Mouse (Mus musculus): ENCODE results near the gene Arhgef28. TPM values are rescaled to one million over a fixed set of nuclear protein-coding genes. Genes with fewer than 3 reads are reported as not detected.

Arhgef28 gene
- polyA plus RNA-seq, 1 experiment from 2014 or later = 19.3 TPM

DNA sequence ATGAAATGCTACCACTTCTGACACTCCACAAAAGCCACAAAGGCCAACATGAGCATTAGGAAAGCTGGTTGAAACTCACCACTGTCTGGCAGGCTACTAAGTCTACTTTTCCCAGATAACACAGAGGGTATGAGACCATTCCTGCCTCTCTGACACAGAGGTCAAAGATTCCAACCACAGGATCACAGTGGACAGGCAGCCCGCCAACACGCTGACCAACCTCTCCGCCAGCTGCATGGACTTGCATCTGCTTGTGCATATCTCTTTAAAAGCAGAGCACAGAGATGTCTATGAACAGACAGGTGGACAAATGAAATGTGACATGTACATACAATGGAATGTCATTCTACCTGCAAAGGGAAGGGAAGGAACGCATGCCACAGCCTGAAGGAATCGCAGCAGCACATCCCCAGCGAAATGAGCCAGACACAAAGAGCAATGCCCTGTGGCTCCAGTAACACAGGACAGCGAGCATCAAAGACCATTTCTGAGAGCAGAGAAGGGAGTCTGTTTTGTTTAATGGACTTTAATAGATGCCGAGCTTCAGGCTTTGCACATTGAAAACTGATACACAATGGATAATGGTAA lies 59.6 kb downstream of the Arhgef28 start:
- Histone ChIP-seq H3K4me1 (peaks cover 9% of the 10 kb centered on the region; the same call in 1 of the 2 replicates), H3K9ac (no peak overlapping the region), H3K27me3 (no peaks in the 10 kb centered on the region), H3K36me3 (no peaks in the 10 kb centered on the region), H3K4me3 (no peak overlapping the region), H3K27ac (no peak overlapping the region), H3K9me3 (no peaks in the 10 kb centered on the region), H3K4me2 (no peak overlapping the region)
- no peak for ATAC-seq (ENCODE audit: borderline replicate concordance, extremely low read depth, low FRiP score, low TSS enrichment)
- WGBS = 85% methylated on average over 8 of the region's 8 CpGs

DNA sequence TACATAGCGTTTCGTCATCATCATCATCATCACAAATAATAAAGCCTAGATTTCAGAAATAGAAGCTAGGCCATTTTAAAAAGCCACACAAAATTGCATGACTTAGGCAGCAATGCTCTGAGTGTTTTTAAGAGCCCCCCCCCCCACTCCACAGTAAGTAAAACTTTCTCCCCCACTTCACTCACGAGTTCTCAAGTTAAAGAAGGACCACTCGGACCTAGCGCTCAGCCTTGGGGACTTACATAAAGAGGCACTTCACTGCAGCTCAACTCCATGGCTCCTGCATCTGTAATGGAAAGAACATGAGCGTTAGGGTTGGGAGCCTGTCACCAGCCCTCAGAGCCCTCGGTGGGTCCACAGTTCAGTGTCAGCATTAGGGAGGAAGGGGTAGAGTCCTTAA lies 60.9 kb downstream of the Arhgef28 start:
- Histone ChIP-seq H3K27me3 (no peaks in the 10 kb centered on the region), H3K9ac (no peak overlapping the region), H3K4me1 (peaks cover 9% of the 10 kb centered on the region; the same call in 1 of the 2 replicates), H3K9me3 (no peaks in the 10 kb centered on the region), H3K27ac (no peak overlapping the region), H3K4me3 (no peak overlapping the region), H3K4me2 (no peak overlapping the region), H3K36me3 (no peaks in the 10 kb centered on the region)
- WGBS = 64% methylated on average over 7 of the region's 7 CpGs
- no peak for ATAC-seq (ENCODE audit: borderline replicate concordance, extremely low read depth, low FRiP score, low TSS enrichment)

DNA sequence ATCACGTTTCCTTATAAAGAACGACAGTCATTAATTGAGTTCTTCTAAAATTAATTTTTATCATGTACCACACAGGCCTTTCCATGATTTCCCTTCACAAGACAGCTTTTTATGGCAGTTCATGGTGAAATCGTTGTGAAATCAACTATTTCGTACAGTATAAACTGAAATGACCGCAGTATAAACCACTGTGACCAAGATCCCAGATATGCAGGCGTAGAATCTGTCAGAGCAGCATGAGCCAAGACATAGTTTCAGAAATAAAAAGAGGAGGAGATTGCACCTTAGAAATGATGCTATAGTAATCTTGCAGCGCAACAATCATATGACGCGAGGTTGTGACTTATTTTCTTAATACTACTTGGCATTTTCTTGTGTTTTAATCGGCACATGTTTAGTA lies 63.2 kb downstream of the Arhgef28 start:
- H3K9ac ChIP-seq = no peak overlapping the region
- no peak overlapping the region for H3K4me3 ChIP-seq
- H3K27me3 ChIP-seq = no peaks in the 10 kb centered on the region
- no peak overlapping the region for H3K4me2 ChIP-seq
- no peak overlapping the region for H3K27ac ChIP-seq
- no peaks in the 10 kb centered on the region for H3K36me3 ChIP-seq
- ATAC-seq (ENCODE audit: borderline replicate concordance, extremely low read depth, low FRiP score, low TSS enrichment) = no peak
- WGBS = 85% methylated on average over 10 of the region's 10 CpGs
- H3K4me1 ChIP-seq = peaks cover 5% of the 10 kb centered on the region; the same call in 1 of the 2 replicates
- H3K9me3 ChIP-seq = no peaks in the 10 kb centered on the region

DNA sequence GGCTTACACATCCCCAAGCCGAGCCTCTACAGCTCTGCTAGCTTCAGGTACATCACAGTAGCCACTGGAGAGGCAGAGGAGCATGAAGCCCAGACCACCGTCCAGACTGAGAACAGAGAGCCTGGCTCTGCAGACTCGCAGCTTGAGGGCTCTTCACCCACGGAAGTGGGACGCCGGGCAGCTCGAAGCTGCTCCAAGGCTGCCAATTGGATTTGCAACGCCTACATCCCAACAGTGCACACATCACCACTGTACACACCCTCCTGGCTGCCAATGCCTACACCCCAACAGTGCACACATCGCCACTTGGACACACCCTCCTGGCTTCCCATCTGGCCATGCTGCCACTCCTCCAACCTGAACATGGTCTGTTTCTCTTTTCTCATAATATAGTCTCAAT lies 65.6 kb downstream of the Arhgef28 start:
- 67% methylated on average over 9 of the region's 9 CpGs for WGBS
- Histone ChIP-seq H3K4me2 (peak overlapping the region; percentile 4; the same call in 1 of the 2 replicates), H3K27ac (peak overlapping the region; percentile 50; the same call in 1 of the 2 replicates), H3K4me3 (no peak overlapping the region), H3K36me3 (no peaks in the 10 kb centered on the region), H3K27me3 (no peaks in the 10 kb centered on the region), H3K9ac (no peak overlapping the region), H3K9me3 (no peaks in the 10 kb centered on the region), H3K4me1 (peaks cover 9% of the 10 kb centered on the region)
- peak; percentile 80 for ATAC-seq (ENCODE audit: borderline replicate concordance, extremely low read depth, low FRiP score, low TSS enrichment)

DNA sequence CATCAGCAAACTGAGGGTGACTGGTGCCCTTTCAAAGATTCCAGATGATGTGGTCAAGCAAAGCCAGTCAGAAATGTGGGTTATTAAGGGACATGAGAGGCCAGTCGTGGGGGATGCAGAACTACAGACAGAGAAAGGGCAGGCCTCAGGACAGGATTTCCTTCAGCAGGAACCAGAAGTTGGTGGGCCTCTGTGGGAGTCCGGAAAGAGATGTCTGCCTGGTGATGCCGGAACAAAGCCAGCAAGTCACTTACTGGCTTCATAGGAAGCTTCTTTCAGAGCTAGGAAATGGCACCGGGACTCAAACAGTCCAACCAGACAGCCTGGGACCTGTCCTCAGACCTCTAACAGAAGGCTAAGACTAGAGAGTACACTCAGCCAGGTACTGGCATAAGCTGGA lies 67.5 kb downstream of the Arhgef28 start:
- peaks cover 9% of the 10 kb centered on the region for H3K4me1 ChIP-seq

DNA sequence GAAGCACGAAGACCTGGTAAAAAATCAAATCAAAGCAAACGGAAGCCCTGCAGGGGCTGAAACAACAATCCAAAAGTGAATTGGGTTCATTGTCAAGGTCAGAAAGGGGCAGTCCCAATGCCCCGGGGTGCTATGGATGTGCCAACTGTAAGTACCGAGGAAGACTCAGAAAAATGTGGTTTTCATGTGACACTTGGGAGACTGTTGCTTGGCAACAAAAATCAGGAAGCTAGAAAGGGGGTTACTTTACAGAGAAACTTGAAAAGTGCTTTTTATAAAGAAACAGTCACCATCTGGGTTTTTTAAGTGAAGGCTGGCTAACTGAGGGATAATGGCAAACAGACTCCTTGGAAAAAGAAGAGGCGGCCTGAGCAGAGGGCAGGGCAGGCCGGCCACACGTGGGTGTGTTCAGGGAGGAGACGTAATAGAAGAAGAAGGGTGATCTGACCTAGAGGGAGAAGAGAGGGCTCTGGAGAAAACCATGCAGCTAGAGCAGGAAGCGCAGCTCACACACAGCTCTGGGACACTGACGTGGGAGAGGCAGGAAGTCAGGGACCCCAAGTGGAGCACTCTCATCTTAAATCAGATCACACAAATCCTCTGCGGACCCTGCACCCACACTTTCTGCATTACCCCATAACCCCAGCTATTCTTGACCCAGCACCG lies 70.2 kb downstream of the Arhgef28 start:
- Histone ChIP-seq H3K4me3 (no peak overlapping the region), H3K9me3 (no peaks in the 10 kb centered on the region), H3K27ac (no peak overlapping the region), H3K36me3 (no peaks in the 10 kb centered on the region), H3K27me3 (no peaks in the 10 kb centered on the region), H3K4me1 (peaks cover 13% of the 10 kb centered on the region), H3K4me2 (no peak overlapping the region), H3K9ac (no peak overlapping the region)
- WGBS = 34% methylated on average over 12 of the region's 12 CpGs
- no peak for ATAC-seq (ENCODE audit: borderline replicate concordance, extremely low read depth, low FRiP score, low TSS enrichment)

More for the DNA sequence above, 67.5 kb downstream of the Arhgef28 start:
- 68% methylated on average over 4 of the region's 4 CpGs for WGBS
- Histone ChIP-seq H3K9me3 (no peaks in the 10 kb centered on the region), H3K9ac (no peak overlapping the region), H3K4me2 (no peak overlapping the region), H3K4me3 (no peak overlapping the region), H3K27ac (no peak overlapping the region), H3K27me3 (no peaks in the 10 kb centered on the region), H3K36me3 (no peaks in the 10 kb centered on the region)
- no peak for ATAC-seq (ENCODE audit: borderline replicate concordance, extremely low read depth, low FRiP score, low TSS enrichment)

DNA sequence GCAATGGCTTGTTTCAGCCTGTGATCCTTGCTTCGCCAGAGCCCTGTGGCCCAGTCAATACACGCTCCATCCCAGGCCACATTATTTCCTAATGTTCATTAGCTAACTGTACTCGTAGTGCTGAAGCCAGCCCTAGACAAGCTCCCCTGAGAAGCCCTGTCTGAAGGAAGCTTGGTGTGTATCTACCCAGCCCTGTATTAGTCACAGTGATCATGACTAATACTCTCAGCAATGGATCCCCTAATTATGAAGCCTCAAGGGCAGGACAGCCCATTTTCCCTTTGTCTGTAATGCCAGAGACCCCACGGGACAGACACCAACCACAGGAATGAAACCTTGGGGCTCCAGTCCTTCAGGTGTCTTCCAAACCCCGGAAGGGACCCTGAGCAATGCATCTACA lies 73.3 kb downstream of the Arhgef28 start:
- no peak for ATAC-seq (ENCODE audit: borderline replicate concordance, extremely low read depth, low FRiP score, low TSS enrichment)
- no peak overlapping the region for H3K9ac ChIP-seq

DNA sequence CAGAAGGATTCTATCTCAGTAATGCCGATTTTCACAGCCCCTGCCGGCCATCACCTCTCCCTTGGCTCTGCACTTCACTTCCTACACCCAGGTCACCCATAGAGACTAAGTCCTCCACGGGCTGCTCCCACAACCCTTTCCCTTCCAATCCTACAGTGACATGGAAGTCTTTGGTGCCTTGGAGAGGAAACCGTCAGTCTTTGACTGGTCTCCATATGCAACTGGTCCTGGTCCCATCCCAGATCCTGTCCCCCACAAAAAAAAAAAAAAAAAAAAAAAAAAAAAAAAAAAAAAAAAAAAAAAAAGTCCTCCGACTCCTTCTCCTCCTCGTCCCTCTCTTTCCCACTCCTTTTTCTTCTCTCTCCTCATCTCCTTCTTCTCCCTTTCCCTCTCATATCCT lies 74.0 kb downstream of the Arhgef28 start:
- Histone ChIP-seq H3K27me3 (no peaks in the 10 kb centered on the region), H3K27ac (no peak overlapping the region), H3K4me1 (peaks cover 10% of the 10 kb centered on the region), H3K9ac (no peak overlapping the region), H3K9me3 (no peaks in the 10 kb centered on the region), H3K4me3 (no peak overlapping the region), H3K36me3 (no peaks in the 10 kb centered on the region), H3K4me2 (no peak overlapping the region)
- no peak for ATAC-seq (ENCODE audit: borderline replicate concordance, extremely low read depth, low FRiP score, low TSS enrichment)
- WGBS = 79% methylated on average over 6 of the region's 6 CpGs

More for the DNA sequence above, 73.3 kb downstream of the Arhgef28 start:
- H3K9me3 ChIP-seq = no peaks in the 10 kb centered on the region
- H3K27ac ChIP-seq = no peak overlapping the region
- H3K27me3 ChIP-seq = no peaks in the 10 kb centered on the region
- 80% methylated on average over 5 of the region's 5 CpGs for WGBS
- H3K36me3 ChIP-seq = no peaks in the 10 kb centered on the region
- H3K4me3 ChIP-seq = no peak overlapping the region
- peaks cover 10% of the 10 kb centered on the region for H3K4me1 ChIP-seq
- no peak overlapping the region for H3K4me2 ChIP-seq

DNA sequence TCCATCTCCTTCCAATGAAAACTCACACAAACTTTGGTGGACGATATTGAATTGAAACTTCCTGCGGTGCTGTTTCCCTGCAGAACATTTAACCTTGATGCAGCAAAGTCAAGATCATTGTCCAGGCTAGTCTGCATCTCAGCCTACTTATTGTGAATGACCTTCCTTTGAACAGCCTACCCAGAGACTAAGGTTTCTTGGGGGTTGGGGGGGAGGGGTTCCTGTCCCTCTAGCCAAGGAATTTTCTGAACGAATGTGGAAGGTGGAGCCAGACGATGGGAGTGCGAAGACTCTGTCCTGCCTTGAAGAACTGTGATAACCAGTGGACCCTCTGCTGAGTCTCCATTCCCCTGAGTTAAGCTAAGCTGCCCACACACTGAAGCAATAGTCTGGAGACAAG lies 80.6 kb downstream of the Arhgef28 start:
- no peak for ATAC-seq (ENCODE audit: borderline replicate concordance, extremely low read depth, low FRiP score, low TSS enrichment)
- WGBS = 47% methylated on average over 5 of the region's 5 CpGs

DNA sequence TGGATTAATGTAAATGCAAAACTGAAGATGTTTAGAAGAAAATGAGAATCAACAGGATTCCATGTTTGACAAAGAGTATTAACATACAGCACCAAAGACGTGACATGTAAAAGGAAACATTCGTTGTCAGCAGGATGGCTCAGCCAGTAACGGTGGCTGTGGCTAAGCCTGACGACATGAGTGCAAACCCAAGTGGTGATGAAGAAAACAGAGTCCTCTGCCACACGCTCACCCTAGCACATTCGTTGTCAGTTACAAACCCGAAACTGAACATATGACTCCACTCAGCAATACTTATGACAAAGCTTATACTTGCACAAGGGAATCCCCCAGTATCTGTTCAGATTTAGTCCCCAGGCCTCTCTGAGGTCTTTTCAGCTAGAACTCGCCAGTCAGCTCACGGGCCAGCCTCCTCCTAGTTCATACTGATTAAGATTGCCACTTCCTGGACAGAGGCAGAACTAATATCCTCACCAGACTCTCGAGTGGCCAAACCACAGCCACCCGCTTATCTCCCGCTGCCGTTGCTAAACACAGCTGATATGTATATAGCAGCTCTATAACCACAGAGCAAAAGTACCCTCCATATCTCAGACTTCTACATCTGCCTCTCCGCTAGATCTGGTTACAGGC lies 82.0 kb downstream of the Arhgef28 start:
- H3K9me3 ChIP-seq = no peaks in the 10 kb centered on the region
- H3K4me3 ChIP-seq = no peak overlapping the region
- H3K27me3 ChIP-seq = no peaks in the 10 kb centered on the region
- no peak; the same call in 1 of the 2 replicates for ATAC-seq (ENCODE audit: borderline replicate concordance, extremely low read depth, low FRiP score, low TSS enrichment)
- H3K9ac ChIP-seq = no peak overlapping the region
- 33% methylated on average over 14 of the region's 14 CpGs for WGBS
- no peak overlapping the region; the same call in 1 of the 2 replicates for H3K4me2 ChIP-seq
- no peaks in the 10 kb centered on the region for H3K36me3 ChIP-seq
- H3K4me1 ChIP-seq = peaks cover 27% of the 10 kb centered on the region
- H3K27ac ChIP-seq = 0 out of 2 replicates have a peak overlapping the region, but pooled peaks have one; percentile 11

More for the DNA sequence above, 80.6 kb downstream of the Arhgef28 start:
- Histone ChIP-seq H3K4me2 (no peak overlapping the region), H3K4me1 (peaks cover 20% of the 10 kb centered on the region), H3K9ac (no peak overlapping the region), H3K36me3 (no peaks in the 10 kb centered on the region), H3K27ac (no peak overlapping the region), H3K4me3 (no peak overlapping the region), H3K27me3 (no peaks in the 10 kb centered on the region), H3K9me3 (no peaks in the 10 kb centered on the region)

DNA sequence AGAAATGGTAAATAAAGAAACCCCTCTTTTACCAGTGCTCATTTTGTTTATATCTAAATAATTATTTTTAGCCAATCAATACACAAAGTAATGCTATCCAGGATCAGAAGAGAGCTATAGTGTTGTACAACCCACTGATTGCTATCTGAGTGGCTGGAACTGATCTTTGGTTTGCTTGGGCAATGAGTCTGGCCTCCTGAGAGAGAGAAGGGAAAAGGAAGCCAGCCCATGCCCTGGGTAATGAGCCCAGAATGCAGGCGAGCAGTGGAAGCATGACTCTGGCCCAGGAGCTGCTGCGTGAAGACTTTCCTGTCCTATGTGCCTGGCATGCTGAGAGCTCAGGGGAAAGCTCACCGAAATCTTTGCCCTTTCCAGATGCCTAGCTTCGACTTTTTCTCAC lies 83.5 kb downstream of the Arhgef28 start:
- no peak for ATAC-seq (ENCODE audit: borderline replicate concordance, extremely low read depth, low FRiP score, low TSS enrichment)
- H3K4me2 ChIP-seq = no peak overlapping the region
- H3K9me3 ChIP-seq = no peaks in the 10 kb centered on the region
- no peak overlapping the region for H3K4me3 ChIP-seq
- no peaks in the 10 kb centered on the region for H3K36me3 ChIP-seq
- no peak overlapping the region for H3K9ac ChIP-seq
- H3K4me1 ChIP-seq = peaks cover 34% of the 10 kb centered on the region
- H3K27me3 ChIP-seq = no peaks in the 10 kb centered on the region
- WGBS = 76% methylated on average over 4 of the region's 4 CpGs
- no peak overlapping the region for H3K27ac ChIP-seq

DNA sequence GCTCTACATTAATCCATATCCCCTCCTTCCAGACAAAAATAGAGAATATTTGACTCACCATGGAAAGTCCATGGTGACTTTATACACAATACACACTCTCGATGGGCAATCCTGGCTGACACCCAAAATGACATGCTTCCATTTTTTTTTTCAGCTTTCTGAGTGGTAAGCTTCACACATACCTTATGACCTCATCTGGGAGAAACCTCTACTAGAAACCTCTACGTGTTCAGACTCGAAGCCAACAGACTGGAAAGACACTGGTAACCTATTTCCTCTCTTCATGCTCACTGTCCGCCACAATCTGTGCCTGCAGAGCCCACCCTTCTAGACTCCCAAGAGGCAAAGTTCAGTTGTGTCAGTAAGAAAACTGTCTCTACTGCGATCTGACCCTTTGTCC lies 84.2 kb downstream of the Arhgef28 start:
- 53% methylated on average over 5 of the region's 5 CpGs for WGBS
- peaks cover 41% of the 10 kb centered on the region for H3K4me1 ChIP-seq
- H3K27ac ChIP-seq = no peak overlapping the region

More for the DNA sequence above, 84.2 kb downstream of the Arhgef28 start:
- Histone ChIP-seq H3K4me2 (no peak overlapping the region), H3K27me3 (no peaks in the 10 kb centered on the region), H3K4me3 (no peak overlapping the region), H3K9ac (no peak overlapping the region), H3K36me3 (no peaks in the 10 kb centered on the region), H3K9me3 (no peaks in the 10 kb centered on the region)
- ATAC-seq (ENCODE audit: borderline replicate concordance, extremely low read depth, low FRiP score, low TSS enrichment) = no peak

Measured in lung, embryonic 15.5 days (tissue).